Mouse (Mus musculus): ENCODE results near the gene Rsl1.
"Not testable (repeated sequence)": the region's sequence is repeated elsewhere in the genome, so short reads cannot be mapped to it uniquely, and the experiment has no call there.

Gene Rsl1

DNA sequence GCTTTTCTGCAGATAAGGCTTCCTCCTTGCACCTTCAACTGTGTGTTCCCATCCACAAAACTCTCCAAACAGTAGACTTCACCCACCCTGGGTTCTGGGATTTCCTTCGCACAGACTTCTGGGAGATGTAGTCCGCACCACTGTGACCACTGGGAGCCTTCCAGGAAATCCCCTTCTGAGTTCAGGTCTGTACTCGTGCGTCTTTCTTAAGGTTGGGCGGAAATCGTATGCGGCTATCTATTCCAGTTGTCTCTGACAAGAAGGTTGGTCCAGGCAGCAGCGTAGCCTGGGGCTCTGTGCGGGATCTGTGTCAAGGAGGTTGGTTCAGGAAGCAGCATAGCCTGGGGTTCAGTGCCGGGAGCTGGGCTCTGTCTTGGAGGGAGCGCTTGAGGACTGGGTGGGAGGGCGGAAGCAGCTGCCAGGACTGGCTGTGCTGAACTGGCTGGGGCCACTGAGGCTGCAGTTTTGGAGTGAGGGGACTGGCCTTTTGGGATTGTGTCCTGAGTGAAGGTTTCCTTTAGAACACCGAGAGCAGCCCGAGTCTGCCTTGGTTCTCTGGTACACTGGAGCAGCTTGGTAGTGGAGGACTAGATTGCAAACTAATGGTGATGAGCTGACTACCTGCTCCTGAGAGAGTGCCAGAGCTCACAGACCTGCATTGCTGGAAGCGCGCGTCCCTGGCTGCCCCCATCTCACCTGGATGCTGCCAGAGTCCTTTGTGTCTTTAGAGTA is at the start of gene Rsl1:
TSS of gene Rsl1 (plus strand) at position 192 of the 732 bp plus-strand sequence.
- peak; percentile 99 for ATAC-seq (ENCODE audit: low TSS enrichment)

DNA sequence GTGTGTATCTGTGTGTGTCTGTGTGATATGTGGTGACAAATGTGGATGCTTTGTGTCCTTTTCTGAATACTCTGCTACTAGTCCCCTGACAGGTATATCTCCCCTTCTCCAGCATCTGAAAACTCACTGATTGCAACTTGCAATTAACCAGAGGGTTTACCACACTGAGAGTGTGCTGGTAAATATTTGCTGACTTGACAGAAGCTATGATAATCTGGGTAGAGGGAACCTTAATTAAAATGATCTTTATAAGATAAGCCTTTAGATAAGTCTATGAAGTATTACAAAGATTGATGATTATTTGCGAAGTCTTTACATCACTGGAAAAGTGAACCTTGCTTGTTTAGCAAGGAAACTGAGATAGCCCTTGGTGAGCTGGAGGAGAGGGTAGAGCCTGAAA is 48.5 kb upstream of the Rsl1 start:
- no peak for ATAC-seq (ENCODE audit: low TSS enrichment)

DNA sequence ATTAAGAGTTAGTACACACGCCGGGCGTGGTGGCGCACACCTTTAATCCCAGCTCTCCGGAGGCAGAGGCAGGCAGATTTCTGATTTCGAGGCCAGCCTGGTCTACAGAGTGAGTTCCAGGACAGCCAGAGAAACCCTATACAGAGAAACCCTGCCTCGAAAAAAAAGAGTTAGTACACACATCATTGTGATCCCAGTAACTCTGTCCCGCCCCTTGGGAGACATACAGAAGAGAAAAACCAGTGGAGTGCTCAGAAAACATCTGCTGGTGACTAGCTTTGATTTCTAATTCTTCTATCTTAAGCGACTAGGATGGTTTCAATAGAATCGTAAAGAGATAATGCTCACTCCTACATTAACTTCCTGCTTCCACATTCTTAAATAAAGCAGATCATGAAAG is 45.5 kb upstream of the Rsl1 start:
- ATAC-seq (ENCODE audit: low TSS enrichment) = peak; percentile 29

DNA sequence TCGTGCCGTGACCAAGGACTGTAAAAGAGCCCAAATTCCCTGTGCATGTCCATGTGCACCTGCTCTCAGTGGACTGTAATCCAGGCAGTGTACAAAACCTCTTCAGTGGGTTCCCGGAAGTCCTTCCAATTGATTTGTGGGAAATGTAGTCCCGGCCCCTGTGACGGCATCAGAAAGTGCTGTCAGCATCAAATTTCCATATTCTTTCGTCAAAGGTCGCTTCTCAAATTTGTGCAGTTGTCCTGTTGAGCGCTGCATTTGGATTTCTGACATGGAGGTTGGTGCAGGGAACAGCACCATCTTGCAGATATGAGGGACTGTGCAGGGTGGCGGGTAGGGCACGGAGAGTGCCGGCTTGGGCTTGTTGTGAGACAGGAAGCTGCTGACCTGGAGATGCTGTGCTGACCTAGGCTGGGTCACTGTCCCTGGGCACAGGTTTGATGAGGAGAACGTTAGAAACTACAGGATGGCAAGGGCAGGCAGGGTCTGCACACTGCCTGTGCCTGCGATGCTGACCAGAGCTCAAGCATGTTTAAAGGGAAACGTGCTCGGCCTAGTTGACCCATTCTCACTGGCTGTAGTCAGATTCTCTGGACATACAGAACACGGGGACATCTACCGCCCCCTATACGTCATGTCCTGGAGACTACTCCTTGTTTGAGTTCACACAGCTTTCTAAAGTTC is 44.8 kb upstream of the Rsl1 start:
- peak; percentile 100 for ATAC-seq (ENCODE audit: low TSS enrichment)

DNA sequence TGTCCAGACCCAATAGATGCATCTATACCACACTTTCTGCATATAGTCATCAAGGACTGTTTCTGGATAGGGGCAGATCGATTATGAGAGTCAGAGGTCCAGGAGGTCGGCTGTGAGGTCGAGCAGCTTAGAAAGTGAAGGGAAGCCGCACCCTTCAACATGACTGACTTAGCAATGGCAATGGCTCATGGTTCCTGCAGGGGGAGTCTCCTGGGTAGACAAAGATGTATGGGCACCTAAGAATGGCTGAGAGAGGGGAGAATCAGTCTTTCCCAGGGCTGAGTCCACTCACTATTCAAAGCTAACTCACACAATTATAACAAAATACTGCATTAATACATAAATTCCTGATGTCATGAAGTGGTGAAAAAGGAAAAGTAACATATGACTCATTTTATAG is 6.9 kb upstream of the Rsl1 start:
- not testable (repeated sequence) for ATAC-seq (ENCODE audit: low TSS enrichment)

DNA sequence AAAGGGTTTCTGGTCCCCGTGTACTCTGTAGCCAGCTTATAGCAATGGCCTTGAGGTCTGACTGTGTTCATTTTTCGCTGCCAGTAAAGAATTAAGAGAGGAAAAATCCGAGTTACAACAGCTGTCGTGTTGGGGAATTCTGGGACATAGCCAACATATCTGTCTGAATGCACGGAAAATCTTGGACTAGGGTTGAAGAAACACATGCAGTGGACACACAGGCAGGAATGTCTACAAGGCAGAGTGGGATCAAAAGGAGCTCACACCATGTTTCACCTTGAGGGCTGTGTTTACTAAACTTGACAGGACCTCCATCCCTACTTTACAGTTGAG is 707 bp downstream of the Rsl1 start:
- ATAC-seq (ENCODE audit: low TSS enrichment) = no peak

DNA sequence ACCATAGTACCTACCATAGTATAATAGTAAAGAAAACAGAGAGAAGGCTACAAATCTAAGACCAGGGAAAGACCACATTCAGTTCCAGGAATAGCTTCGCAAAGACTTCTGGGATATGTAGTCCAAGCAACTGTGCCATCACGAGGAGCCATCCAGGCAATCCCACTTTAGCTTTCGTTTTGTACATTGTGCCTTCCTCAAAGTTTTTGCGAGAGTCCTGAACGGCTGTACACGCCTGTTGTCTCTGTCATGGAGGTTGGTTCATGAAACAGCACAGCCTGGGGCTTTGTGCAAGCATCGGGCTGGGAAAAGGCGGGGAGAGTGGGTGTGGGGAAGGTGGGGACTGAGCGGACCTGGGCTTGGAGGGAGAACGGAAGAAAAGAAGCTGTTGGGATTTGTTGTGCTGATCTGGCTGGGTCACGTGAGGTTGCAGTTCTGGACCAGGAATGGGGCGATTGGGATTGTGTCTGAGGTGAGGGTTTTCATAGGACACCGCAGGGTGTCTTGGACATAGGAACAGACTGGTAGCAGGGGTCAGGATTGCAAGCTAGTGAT is 21.4 kb downstream of the Rsl1 start, which contains the start of gene Zfp455:
TSS of gene Zfp455 (plus strand) at position 167 of the 555 bp plus-strand sequence.
- peak; percentile 98 for ATAC-seq (ENCODE audit: low TSS enrichment)

DNA sequence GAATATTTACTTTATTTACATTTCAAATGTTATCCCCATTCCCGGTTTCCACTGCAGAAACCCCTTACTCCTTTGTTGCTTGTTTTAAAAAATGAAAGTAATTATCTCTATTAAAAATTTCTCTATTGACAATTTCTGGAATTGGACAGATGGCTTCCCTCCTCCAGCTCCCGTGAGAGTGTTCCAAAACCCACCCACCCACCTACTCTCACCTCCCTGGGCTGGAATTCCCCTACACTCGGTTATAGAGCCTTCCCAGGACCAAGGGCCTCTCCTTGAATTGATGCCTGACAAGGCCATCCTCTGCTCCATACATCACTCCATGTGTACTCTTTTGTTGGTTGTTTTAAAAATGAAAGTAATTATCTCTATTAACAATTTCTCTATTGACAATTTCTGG is 28.7 kb downstream of the Rsl1 start:
- ATAC-seq (ENCODE audit: low TSS enrichment) = no peak

DNA sequence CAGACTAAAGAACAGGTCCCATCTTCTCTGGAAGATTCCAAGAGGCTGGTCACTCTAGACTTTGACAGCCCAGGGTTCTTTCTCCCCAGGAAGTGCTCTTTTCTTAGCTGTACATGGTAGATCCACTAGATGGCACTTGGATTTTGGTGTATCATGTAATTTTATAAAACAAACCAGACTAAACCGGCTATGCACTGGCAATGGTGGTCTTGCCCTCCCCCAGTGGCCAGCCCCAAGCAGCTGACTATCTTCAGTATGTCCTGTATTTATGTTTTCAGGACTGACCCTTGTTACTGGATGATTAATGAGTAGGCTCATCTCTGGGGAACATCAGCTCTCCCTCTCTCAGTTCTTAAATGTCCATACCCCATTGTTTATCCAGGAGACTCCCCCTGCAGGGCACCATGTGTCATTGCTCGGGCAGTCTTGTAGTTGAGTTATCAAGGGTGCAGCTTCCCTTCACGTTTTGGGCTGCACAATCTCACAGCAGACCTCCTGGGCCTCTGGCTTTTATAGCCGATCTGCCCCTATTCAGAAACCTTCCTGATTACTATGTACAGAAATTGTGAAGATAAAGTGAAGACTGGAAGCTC is 41.1 kb downstream of the Rsl1 start:
- ATAC-seq (ENCODE audit: low TSS enrichment) = no peak

Measured in frontal cortex, adult (tissue).